Mouse (Mus musculus): ENCODE measurements at regions not wholly inside any gene's neighbourhood (a gene's known extent, or its start where the extent isn't known, plus 50 kb on each side); places are given as distances from the start of the nearest gene placed in this dataset.

DNA sequence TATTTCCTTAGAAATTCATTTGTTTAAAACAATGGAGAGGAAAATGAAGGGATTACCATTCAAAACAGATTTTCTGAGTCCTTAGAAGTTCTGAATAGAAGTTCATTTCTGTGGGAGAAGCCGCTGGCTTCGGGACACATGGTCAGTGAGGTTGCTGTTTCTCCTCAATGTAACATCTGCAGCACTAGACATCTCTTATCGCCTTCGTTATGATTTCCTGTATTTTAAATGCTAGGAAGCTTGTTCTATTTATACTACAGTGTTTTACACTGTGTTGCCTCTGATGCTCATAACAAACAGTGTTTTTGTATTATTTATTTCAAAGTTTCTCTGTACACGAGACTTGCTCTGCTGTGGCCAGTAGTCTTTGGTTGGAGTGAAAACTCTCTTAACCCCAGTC lies 346.6 kb downstream of the Ankrd50 start:
- no peak for DNase-seq (ENCODE audit: extremely low spot score in 1 of 2, low spot score in 1 of 2)

DNA sequence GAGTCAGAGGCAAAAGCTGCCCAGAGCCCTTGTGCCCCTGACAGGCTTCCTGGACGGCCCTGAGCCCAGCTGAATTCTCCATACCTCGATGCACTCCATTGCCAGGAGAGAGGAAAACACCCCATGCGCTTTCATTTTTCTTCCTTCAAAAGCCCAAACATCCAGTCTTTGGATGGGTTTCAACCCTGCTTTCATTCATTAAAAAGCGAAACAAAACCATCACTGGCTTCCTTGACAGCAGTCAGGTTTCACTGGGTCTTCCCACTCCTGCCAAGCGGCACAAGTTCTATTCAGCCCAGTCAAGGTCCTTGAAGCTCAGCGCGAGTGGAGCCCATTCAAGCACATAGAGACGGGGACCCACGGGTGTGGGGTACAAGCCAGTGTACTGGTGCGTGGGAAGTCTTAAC lies 348.8 kb downstream of the Ankrd50 start:
- no peak for DNase-seq (ENCODE audit: extremely low spot score in 1 of 2, low spot score in 1 of 2)

DNA sequence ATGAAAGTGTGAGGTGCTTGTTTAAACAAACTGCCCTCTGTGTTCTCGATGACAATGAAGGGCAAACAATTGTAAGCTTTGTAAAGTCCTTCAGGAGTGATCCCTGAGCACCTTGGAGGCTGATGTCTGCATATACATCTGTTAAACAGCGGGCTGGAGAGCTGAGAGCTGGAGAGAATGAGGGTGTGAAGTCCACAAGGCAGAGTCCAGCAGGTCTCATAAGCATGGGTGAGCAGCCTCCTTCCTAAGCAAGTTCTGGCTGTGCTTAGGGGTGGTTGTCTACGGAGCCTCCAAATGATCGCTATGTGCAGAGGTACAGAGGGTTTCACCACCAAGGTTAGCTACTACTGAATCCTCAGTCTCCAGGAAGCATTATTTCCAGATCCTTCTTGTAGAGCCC lies 350.2 kb downstream of the Ankrd50 start:
- no peak for DNase-seq (ENCODE audit: extremely low spot score in 1 of 2, low spot score in 1 of 2)

DNA sequence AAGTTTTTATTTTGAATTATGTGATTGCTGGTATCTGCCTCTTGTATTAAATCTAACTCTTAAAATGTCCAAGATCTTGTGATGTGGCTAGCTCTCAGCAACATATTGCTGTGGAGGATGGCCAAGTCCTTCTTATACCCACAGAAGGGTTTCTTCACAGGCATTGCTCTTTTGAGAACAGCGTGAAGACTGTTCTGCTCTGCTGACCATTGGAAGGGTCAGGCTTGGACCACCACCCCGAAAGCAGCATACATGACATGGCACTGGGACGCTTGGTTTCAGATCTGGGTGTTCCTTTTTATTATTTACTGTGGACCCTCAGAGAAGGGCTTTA lies 352.8 kb downstream of the Ankrd50 start:
- no peak for DNase-seq (ENCODE audit: extremely low spot score in 1 of 2, low spot score in 1 of 2)

DNA sequence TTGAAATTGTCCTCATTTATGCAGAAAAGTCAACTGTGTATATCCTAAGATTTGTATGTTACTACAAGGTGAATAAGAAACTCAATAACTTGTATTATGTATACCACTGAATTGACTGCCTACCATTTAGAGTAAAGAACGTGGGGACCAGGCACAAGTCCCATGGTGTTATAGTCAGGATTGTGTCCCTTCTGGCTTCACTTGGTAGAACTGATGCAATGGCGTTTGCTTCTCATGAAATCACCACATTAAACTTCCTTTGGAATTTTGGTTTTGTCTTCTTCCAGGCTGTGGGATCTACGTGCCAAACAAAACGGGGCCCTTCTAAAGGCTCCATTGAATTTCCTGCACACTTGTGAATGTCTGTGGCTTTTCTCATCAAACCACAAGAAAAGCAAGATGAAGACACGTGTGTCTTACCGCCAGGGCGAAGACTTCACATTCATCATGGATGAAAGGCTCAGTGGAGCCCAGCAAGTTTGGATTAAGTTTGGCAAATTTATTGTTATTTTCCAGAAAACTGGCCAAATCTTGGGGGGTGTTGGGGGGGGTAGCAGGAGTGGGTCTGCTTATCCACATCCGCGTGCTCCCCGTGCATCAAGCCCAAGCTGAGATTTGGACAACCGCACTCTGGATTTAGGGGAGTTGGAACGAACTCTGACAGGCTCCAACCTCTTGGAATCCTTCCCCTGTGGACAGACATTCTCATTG lies 353.3 kb downstream of the Ankrd50 start:
- no peak for DNase-seq (ENCODE audit: extremely low spot score in 1 of 2, low spot score in 1 of 2)

DNA sequence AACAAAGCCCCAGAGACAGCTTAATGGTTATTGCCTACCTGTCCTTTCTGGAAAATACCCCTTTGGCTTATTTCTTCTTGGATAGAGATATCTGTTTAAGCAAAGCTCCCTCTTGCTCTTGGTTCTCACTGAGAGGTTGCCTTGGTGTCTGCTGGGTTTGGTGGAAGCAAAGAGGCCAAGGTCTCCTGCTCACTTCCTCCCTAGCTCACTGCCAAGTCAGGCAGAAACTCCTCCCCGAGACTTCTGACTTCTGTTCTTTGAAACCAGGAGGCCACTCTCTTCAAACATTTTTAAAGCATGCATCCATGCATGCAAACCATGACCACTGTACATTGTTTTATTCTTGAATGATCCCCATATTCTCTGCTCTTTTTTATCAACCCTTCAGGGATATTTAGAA lies 354.6 kb downstream of the Ankrd50 start:
- DNase-seq (ENCODE audit: extremely low spot score in 1 of 2, low spot score in 1 of 2) = no peak

DNA sequence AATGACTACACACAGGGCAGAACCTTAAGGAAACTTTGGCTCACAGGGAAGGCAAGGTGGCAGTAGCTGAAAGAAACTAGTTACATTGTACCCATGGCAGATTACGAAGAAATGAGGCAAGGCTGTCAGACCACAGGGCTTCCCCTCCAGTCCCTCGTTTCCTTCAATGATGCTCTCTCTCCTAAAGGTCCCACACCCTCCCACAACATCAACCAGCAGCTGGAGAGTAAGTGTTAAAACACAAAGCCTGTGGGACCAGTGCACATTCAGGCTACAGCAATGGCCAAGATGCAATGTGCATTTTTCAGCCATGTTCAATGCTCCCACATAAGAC lies 355.5 kb downstream of the Ankrd50 start:
- DNase-seq (ENCODE audit: extremely low spot score in 1 of 2, low spot score in 1 of 2) = no peak

DNA sequence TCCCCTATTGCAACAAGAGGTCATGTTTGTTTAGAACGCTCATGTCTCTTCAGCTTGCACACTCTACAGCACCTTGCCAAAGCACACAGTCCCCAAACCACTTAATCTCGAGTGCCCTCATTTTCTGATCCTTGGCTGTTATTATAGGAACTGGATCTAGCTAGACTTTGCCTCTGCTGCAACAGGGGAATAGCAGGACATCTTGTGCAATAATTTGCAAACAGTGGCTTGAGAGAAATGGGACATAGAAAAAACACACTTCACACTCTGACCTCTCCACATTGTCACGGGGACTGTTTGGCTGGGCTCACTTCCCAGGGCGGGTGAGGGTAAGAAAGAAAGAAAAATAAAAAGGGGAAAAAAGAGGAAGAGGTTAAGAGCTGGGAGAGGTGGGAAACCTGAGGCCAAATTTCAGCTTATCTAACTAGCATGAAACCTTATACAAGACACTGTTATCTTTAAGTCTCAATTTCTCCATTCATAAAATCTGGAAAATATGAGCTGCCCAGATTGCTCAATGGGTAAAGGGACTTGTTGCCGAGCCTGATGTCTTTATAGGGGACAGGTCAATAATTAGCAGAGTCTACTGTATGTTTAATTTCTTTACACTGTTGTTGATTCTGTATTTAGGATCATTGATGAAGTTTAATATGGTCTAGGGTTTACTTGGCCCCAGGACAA lies 356.0 kb downstream of the Ankrd50 start:
- DNase-seq (ENCODE audit: extremely low spot score in 1 of 2, low spot score in 1 of 2) = no peak

DNA sequence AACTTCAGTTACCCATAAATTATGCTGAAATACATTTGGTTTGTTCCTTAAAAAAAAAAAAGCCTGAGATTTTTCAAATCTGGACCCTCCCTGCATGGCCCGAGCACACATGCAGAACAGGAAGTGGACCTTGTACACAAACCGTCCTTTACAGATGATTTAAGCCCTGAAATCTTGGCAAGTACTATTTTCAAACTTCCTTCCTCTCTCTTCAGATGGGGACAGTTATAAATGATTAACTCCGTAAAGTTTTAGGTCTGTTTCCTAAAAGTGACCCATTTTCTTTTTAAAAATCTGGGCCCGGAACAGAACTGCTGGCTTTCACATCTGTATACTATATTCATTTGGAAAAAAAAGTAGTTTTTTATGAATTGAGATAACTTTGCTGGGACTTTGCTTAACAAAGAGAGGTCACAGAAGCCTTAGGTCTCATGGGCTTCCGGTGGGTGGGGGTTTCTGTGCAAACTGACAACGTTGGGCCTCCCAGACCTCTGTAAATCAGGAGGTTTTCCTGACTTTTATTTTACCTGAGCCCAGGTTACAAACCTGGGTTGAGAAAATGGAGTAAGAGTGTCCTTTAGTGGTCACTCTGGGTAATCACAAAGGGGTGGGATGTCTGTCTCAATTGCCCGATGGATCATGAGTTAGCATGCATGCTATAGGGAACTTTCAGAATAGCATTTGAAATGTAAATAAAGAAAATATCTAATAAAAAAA lies 368.4 kb downstream of the Ankrd50 start:
- no peak for DNase-seq (ENCODE audit: extremely low spot score in 1 of 2, low spot score in 1 of 2)

DNA sequence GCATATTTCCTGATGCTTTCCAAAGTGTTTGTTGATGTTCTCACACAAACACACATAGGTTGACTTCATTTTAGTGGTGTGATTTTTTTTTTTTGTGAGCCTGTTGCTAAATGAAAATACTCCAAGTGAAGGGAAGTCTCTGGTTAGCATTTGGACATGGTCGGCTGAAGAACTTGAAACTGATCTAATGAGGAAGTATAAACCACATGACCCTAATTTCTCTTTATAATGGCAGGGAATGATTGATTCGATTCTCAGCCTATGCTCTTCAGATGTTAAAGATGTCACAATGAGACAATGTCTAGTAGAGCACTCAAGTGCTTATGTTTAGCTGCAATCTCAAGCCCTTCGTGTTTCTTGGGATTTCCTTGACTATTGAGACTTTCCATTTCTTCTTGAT lies 372.1 kb downstream of the Ankrd50 start:
- no peak for DNase-seq (ENCODE audit: extremely low spot score in 1 of 2, low spot score in 1 of 2)

DNA sequence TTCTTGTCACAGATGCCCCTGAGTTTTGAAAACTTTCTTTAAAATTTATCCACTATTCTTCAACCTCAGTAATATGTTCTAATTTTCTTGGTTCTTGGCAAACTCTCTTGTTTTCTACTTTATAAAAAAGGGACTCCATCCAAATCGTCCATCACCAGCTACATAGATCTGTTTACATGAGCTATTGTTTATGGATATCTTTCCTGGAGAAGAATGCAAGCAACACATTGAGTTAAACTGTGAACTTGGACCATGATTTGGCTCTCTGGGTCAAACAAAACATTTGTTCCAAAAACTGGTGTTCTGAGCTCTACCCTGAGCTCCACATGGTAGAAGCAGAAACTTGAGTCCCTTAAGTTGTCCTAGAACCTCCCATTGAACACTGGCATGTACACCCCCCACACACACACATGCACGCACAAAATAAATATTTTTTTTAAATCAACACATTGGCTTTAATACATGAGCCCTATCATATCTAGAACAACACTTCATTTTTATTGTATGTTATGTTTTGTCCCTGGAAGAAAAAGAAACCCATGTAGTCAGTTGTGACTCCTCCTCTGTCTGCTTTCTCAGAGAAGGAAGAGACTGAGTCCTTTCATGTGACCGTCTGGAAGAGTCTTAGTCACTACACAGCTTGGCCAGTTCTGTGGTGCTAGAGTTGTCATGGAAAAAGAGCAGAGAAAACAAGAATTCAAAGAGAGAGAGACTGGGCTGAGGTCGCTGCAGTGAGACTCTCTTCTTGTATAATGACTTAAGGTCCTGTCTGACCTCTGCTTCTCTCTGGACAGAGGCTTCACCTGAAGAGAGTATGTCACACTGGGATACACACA lies 379.4 kb downstream of the Ankrd50 start:
- no peak for DNase-seq (ENCODE audit: extremely low spot score in 1 of 2, low spot score in 1 of 2)

DNA sequence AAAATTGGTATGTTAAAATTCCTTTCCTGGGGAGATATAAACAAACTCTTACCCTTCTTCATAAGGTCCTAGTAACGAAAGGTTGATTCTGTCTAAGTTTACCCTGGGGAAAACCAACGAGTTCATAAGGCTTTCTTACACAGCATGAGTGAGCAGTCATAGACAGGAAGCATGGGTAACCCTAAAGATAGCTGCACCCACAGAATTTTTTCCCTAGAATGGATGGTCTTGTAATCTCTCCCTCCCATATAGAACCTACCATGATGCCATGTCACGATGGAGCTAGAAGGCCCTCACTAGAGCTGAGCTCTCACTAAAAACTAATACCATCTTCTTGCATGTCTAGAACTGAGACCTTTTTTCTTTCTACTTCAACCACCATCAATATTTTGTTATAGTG lies 380.1 kb upstream of the Gm5148 start:
- DNase-seq (ENCODE audit: extremely low spot score in 1 of 2, low spot score in 1 of 2) = no peak

DNA sequence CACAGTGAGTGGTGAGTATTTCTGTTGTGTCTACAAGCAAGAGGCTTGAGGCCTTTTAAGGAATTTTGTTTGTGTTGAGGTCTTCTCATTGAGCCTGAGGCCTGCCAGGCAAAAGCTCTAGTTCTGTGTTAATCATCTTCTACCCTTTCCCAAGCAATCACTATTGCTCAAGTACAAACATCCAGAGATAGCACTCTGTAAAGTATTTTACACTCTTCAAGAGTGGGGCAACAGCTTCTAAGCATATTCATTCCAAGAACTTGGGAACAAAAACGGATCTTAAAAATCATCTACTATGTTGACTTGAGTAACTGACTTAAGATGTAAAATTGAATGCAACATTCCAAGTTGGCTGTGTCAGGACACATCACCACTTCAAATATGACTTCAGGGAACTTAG lies 378.7 kb upstream of the Gm5148 start:
- no peak for DNase-seq (ENCODE audit: extremely low spot score in 1 of 2, low spot score in 1 of 2)

DNA sequence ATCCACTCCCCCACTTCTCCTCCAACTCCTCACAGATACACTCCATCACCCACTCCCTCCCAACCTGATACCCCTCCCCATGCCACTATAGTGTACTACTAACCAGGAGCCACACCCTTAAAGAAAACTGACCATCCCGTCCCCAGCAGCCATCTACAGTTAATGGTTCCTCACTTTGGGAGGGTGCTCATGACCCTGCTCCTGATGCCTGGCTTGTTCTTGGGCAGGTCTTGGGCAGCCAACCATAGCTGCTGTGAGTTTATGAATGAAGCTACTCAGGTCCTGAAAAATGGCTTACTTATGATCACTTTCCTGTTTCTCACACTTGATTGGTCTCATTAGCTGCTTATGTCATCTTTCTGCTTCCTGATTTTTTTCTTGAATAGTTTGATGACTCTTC lies 377.9 kb upstream of the Gm5148 start:
- DNase-seq (ENCODE audit: extremely low spot score in 1 of 2, low spot score in 1 of 2) = no peak

DNA sequence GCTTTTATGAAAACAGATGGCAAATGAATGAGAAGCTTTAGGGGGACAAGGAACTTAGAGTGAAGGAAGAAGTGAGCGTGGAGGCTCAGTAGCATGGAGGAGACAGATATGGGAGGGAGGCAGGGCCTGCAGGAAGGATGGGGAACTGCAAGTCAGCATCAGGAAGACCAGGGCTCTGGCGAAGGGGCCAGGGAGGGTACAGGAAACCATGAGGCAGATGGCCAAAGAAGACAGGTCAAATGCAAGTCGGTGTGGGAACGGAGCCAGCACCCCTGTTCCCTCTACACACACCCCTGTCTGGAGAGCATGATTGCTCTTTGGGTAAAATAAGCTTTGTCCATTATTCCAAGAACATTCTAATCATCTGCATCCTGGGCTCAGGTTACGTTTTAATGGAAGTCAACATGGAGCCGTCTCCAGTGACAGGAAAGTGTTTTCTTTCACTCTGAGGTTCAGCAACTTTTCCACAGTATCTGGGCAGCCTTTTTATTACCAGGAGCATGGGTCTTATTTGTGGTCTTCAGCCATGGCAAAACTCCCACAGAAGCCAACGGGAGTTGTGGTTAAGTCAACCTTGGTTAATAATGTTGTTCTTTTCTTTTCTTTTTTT lies 370.2 kb upstream of the Gm5148 start:
- no peak for DNase-seq (ENCODE audit: extremely low spot score in 1 of 2, low spot score in 1 of 2)

DNA sequence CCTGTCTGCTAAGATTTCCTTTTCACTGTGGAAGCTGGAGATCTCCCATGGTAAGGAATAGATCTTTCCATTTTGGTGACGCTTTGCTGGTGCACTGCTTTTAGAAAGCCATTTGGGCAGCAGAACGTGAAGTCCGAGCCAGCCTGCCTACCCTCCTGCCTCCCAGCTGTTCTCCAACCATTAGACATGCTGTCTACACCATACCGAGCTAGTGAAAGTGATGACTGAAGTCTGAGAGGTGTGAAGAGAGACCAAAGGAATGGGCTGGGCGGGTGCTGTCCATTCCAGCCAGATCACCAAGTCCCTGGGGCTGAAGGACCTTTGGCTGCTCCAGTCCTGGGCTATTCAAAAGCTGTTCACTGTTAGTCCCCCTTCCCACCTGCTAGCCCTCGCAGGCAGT lies 360.3 kb upstream of the Gm5148 start:
- DNase-seq (ENCODE audit: extremely low spot score in 1 of 2, low spot score in 1 of 2) = no peak

DNA sequence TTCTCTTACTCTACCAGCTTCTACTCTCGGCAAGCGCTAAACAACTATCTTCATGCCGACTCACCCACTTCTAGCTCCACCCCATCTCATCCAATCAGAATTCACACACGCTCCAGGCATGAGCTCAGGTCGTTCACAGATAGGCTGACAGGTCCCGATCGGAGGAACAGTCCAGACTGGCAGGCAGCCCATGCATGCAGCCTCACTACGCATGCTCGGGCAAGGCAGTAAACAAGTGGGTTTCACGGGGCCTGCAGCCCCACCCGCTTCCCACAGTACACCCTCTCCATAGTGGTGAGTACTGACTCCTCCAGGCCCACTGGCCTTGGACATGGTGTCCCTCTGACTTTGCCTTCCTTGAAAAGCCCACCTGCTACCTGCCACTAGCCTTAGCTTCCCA lies 358.1 kb upstream of the Gm5148 start:
- DNase-seq (ENCODE audit: extremely low spot score in 1 of 2, low spot score in 1 of 2) = no peak

DNA sequence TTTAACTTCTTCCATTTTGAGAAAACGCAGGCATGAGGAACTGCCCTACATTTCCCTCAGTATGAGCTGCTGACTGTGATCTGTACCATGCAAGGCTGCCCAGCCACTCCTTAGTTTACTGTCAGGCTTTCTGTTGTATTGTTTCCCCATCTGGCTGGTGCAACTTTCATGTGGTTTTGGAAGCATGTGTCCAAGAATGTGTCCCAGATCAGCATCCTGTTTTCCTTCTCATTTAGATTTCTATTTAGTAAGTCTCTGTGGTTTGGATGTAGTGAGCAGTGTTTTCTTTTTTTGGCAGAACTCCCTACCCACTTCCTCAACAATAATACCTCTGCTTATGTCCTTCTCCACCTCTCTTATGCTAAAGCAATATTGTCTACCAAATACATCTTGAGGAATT lies 352.5 kb upstream of the Gm5148 start:
- no peak for DNase-seq (ENCODE audit: extremely low spot score in 1 of 2, low spot score in 1 of 2)

DNA sequence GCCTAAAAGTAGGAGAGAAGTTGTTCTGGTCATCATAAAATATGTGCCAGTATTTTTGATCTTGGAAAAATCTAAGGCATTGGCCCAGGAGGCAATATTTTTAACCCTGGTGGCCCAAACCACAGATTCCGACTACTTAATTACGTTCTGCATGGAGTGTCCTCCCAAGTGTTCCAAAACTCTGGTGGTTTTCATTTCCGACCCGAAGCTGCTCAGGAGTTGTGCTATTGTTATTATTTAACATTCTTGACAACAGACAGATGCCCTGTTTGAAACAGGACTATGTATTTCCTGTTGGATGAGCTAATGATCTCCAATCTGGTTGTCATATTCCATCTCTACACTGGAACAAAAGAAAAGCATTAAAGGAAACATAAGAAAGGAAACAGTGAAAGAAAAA lies 349.7 kb upstream of the Gm5148 start:
- no peak for DNase-seq (ENCODE audit: extremely low spot score in 1 of 2, low spot score in 1 of 2)

DNA sequence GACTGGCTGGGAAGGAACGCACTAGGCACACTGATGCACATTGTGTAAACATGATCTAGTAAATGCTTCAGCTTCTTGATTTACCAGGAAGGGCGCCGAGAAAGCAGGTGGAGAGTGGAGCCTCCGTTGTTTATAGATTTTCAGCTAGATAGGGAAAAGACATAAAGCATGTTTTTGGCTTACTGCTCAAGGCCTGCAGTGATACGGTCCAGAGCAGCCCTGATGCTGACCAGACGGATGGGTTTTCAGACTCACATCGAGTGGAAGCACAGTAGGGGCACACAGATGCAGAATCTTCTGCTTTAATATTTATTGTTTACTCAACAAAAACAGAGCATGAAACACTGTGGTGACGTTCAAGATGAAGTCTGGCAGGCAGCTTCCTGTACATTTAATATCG lies 331.3 kb upstream of the Gm5148 start:
- DNase-seq (ENCODE audit: extremely low spot score in 1 of 2, low spot score in 1 of 2) = no peak

DNA sequence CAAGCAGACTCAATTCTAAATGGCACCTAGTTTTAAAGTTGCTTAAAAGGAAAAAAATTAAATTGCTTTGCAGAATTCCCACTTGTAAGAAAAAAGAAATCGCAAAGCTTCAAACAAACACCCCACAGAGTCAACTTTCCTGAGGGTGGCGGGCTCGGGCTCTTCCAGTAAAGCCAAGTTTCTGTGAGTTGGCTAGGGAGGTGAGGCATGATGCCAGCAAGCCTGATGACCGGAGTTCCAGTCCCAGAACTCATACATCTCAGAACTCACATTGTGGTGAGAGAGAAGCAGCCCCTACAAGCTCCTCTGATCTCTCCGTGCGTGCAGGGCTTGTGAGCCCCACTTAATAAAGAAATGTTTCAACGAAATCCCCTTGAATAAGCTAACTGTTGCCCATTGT lies 328.7 kb upstream of the Gm5148 start:
- no peak for DNase-seq (ENCODE audit: extremely low spot score in 1 of 2, low spot score in 1 of 2)

All from layer of hippocampus, postnatal 25 days (tissue).